Mouse (Mus musculus) kidney, embryonic 16.5 days (tissue): Measurements from ENCODE around the gene Tmem242. TPM values are rescaled to one million over a fixed set of nuclear protein-coding genes. Genes with fewer than 3 reads are reported as not detected.

Experiments
- ATAC-seq: fragments of 200-750 bp; cut with Nextera tagmentation; 2 replicates; pipeline ENCODE4 v1.8.0; 2017; ENCODE audit warnings: moderate TSS enrichment; ENCODE audit not compliant: low FRiP score, low TSS enrichment
- H3K27ac ChIP-seq: fragments of 300-500 bp; sonication (generic); 2 replicates; pipeline ENCODE4 v1.5.1; 2014; ENCODE audit warnings: low read length
- H3K27me3 ChIP-seq: fragments of 300-500 bp; sonication (generic); 2 replicates; pipeline ENCODE4 v1.6.1; 2014; ENCODE audit warnings: low read length, control low read depth, mixed read lengths; ENCODE audit not compliant: insufficient read depth
- H3K36me3 ChIP-seq: fragments of 300-500 bp; sonication (generic); 2 replicates; pipeline ENCODE4 v1.6.1; 2014; ENCODE audit warnings: low read length, control low read depth, mixed read lengths; ENCODE audit not compliant: insufficient read depth
- H3K4me1 ChIP-seq: fragments of 300-500 bp; sonication (generic); 2 replicates; pipeline ENCODE4 v1.6.1; 2014; ENCODE audit warnings: low read length, control low read depth, mixed read lengths; ENCODE audit not compliant: insufficient read depth
- H3K4me2 ChIP-seq: fragments of 300-500 bp; sonication (generic); replicated peaks from 2 replicates; pipeline ENCODE4 v1.6.1; 2014; ENCODE audit warnings: low read depth, low read length
- H3K4me3 ChIP-seq: fragments of 300-500 bp; sonication (generic); 2 replicates; pipeline ENCODE4 v1.5.1; 2014; ENCODE audit warnings: mild to moderate bottlenecking, low read length
- H3K9ac ChIP-seq: fragments of 300-500 bp; sonication (generic); replicated peaks from 2 replicates; pipeline ENCODE4 v1.6.1; 2014; ENCODE audit warnings: low read length
- H3K9me3 ChIP-seq: fragments of 300-500 bp; sonication (generic); 2 replicates; pipeline ENCODE4 v1.6.1; 2016; ENCODE audit warnings: low read length, control low read depth
- WGBS: fragments of 180-500 bp; shearing (Covaris S2); extraction: QIAGEN DNeasy Blood & Tissue Kit; methylation state at CpG from one replicate; pipeline ENCODE4 v1.1.7; 2014; 5-methylcytosine and 5-hydroxymethylcytosine counted together
- microRNA-seq: library from miRNA; unstranded; fragments of <30 nt; microRNA quantifications from one replicate; pipeline ENCODE4, GENCODE M21; 2016
- polyA plus RNA-seq: library from polyadenylated mRNA; unstranded; fragments of >200 nt; fragmentation: Nextera tagmentation; extraction: Ambion mirVana; gene quantifications from 2 replicates; pipeline ENCODE4 v1.2.1, GENCODE M21; 2015

Gene Tmem242
- polyA plus RNA-seq, 1 experiment from 2014 or later, result 141 TPM

- no peak overlapping the region for H3K4me2 ChIP-seq
- H3K4me3 ChIP-seq, result no peak overlapping the region
- H3K27me3 ChIP-seq, result no peaks in the 10 kb centered on the region
- no peak overlapping the region for H3K9ac ChIP-seq
- 76% methylated on average over 4 of the region's 4 CpGs for WGBS
- no peaks in the 10 kb centered on the region for H3K36me3 ChIP-seq
- H3K4me1 ChIP-seq, result no peaks in the 10 kb centered on the region
- H3K9me3 ChIP-seq, result no peaks in the 10 kb centered on the region
- no peak for ATAC-seq
- H3K27ac ChIP-seq, result no peak overlapping the region
These were observed 69.0 kb downstream of the Tmem242 start for GRCm38 (mm10) chr17:5371032-5371431.

GRCm38 (mm10) chr17:5365992-5366398 is 74.1 kb downstream of the Tmem242 start:
- peak; percentile 49; the same call in 1 of the 2 replicates for ATAC-seq
- 20% methylated on average over 8 of the region's 8 CpGs for WGBS
- Histone ChIP-seq H3K36me3 (no peaks in the 10 kb centered on the region), H3K9ac (no peak overlapping the region), H3K27ac (no peak overlapping the region), H3K4me3 (no peak overlapping the region), H3K4me1 (no peaks in the 10 kb centered on the region), H3K4me2 (no peak overlapping the region), H3K9me3 (no peaks in the 10 kb centered on the region), H3K27me3 (no peaks in the 10 kb centered on the region)

Small RNAs within 50 kb of the gene (microRNA-seq; reads per million reads assigned to microRNA genes)
- gene Gm22475, result not detected

Other genes starting within 250 kb of the Tmem242 start
- not detected in 2 replicates for gene Ldhal6b, start 21.5 kb downstream of the Tmem242 start, polyA plus RNA-seq
- gene Zdhhc14, start 52.3 kb upstream of the Tmem242 start, polyA plus RNA-seq, result 1.4 and 2.5 TPM in 2 replicates